Mouse (Mus musculus) lung, postnatal 0 days (tissue): ENCODE measurements at regions not wholly inside any gene's neighbourhood (a gene's known extent, or its start where the extent isn't known, plus 50 kb on each side); places are given as distances from the start of the nearest gene placed in this dataset.

Source experiments
- ATAC-seq: fragments of 200-750 bp; cut with Nextera tagmentation; 2 replicates; pipeline ENCODE4 v1.8.0; 2017; ENCODE audit warnings: moderate library complexity
- DNase-seq: peaks from one replicate; pipeline ENCODE4 v3.0.0-alpha.2; 2016; ENCODE audit warnings: low spot score
- H3K27ac ChIP-seq: fragments of 300-500 bp; sonication (generic); 2 replicates; pipeline ENCODE4 v1.5.1; 2014; ENCODE audit warnings: antibody characterized with exemption, mild to moderate bottlenecking, low read length, mixed read lengths
- H3K27me3 ChIP-seq: fragments of 300-500 bp; sonication (generic); replicated peaks from 2 replicates; pipeline ENCODE4 v1.6.1; 2014; ENCODE audit warnings: low read length, mixed read lengths; ENCODE audit not compliant: insufficient read depth
- H3K36me3 ChIP-seq: fragments of 300-500 bp; sonication (generic); 2 replicates; pipeline ENCODE4 v1.6.1; 2014; ENCODE audit warnings: low read length, mixed read lengths; ENCODE audit not compliant: insufficient read depth
- H3K4me1 ChIP-seq: fragments of 300-500 bp; sonication (generic); 2 replicates; pipeline ENCODE4 v1.6.1; 2014; ENCODE audit warnings: antibody characterized with exemption, low read depth, low read length, mixed read lengths; ENCODE audit not compliant: insufficient read depth
- H3K4me2 ChIP-seq: fragments of 300-500 bp; sonication (generic); replicated peaks from 2 replicates; pipeline ENCODE4 v1.6.1; 2014; ENCODE audit warnings: low read depth, mild to moderate bottlenecking, low read length, moderate library complexity, mixed read lengths
- H3K4me3 ChIP-seq: fragments of 300-500 bp; sonication (generic); 2 replicates; pipeline ENCODE4 v1.5.1; 2014; ENCODE audit warnings: low read depth, low read length
- H3K9ac ChIP-seq: fragments of 300-500 bp; sonication (generic); replicated peaks from 2 replicates; pipeline ENCODE4 v1.6.1; 2014; ENCODE audit warnings: low read depth, mild to moderate bottlenecking
- H3K9me3 ChIP-seq: fragments of 300-500 bp; sonication (generic); 2 replicates; pipeline ENCODE4 v1.6.1; 2016; ENCODE audit warnings: low read length, mixed read lengths
- CTCF ChIP-seq: IDR thresholded peaks from 2 replicates; pipeline ENCODE4 v1.5.1; 2016; ENCODE audit warnings: antibody characterized with exemption, mild to moderate bottlenecking
- EP300 ChIP-seq: IDR thresholded peaks from 2 replicates; pipeline ENCODE4 v1.6.1; 2016; ENCODE audit warnings: antibody characterized with exemption, mild to moderate bottlenecking, control low read depth
- WGBS: fragments of 180-500 bp; shearing (Covaris S2); extraction: QIAGEN DNeasy Blood & Tissue Kit; methylation state at CpG from one replicate; pipeline ENCODE4 v1.1.7; 2014; 5-methylcytosine and 5-hydroxymethylcytosine counted together

GRCm38 (mm10) chr1:56286386-56287045, 350.7 kb downstream of the Hsfy2 start:
- no peaks in the 10 kb centered on the region for H3K27me3 ChIP-seq
- no peak for TF ChIP-seq EP300
- TF ChIP-seq CTCF = no peak
- no peak overlapping the region for H3K4me2 ChIP-seq
- H3K4me3 ChIP-seq = no peak overlapping the region
- H3K36me3 ChIP-seq = no peaks in the 10 kb centered on the region
- H3K27ac ChIP-seq = no peak overlapping the region
- ATAC-seq (no peak), DNase-seq (no peak)
- H3K9ac ChIP-seq = no peak overlapping the region
- 14% methylated on average over 12 of the region's 12 CpGs for WGBS
- H3K9me3 ChIP-seq = no peaks in the 10 kb centered on the region
- no peaks in the 10 kb centered on the region for H3K4me1 ChIP-seq

DNA sequence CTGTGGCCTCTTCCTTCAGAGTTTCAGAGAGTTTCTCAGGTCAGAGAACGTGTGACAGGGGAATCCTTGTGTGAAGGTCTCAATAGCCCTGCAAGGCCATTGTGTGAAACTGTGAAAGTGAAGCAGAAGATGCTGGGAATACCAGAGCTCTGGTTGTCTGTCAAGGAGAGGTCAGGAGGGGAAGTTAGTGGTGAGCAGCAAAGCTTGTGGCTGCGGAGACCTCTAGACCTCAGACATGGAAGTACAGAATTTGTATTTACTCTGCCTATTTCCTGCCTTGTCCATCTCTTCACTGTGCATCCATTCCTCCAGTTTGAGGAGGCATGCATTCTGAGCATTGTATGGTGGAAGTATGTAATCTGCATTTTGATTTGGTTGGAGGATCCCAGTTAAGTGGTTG, 375.5 kb downstream of the Hsfy2 start:
- no peak overlapping the region for H3K4me3 ChIP-seq
- no peaks in the 10 kb centered on the region for H3K27me3 ChIP-seq
- TF ChIP-seq EP300 = no peak
- TF ChIP-seq CTCF = no peak
- no peak overlapping the region for H3K9ac ChIP-seq
- no peak overlapping the region for H3K4me2 ChIP-seq
- H3K36me3 ChIP-seq = no peaks in the 10 kb centered on the region
- 67% methylated on average over 2 of the region's 2 CpGs for WGBS
- DNase-seq = no peak
- no peaks in the 10 kb centered on the region for H3K4me1 ChIP-seq
- H3K9me3 ChIP-seq = no peaks in the 10 kb centered on the region
- ATAC-seq = no peak
- no peak overlapping the region for H3K27ac ChIP-seq

- no peak for ATAC-seq
- 53% methylated on average over 2 of the region's 2 CpGs for WGBS
- TF ChIP-seq EP300 = no peak
- TF ChIP-seq CTCF = no peak
These were observed 376.5 kb downstream of the Hsfy2 start for GRCm38 (mm10) chr1:56260759-56261158.

DNA sequence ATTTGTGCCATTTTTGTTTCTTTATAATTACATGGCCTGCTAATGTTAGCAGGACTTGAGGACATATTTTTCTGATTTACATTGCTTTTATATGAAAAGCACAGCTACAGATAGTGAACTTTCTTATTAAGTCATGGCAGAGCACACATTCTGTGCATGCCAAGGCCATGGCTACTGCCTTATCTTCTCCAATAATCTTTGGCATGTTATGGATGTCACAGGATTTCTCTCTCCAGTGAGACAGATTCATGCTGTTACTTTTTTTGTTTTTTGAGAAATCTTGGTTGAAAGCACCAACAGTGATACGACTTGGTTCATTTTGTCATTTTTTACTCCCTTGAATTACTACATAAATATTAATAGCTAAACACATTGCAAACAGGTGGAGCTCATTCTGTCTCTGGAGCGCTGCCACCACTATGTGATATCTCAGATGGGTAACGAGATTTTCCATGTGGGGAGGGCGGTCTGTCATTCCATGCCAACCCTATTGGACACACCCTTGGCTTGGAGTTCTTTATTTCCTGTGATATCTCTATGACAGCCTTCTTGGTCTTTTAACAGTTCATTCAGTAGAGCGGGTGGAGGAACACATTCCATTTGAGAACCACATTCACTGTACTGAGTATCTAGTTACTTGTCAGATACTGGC, 380.3 kb downstream of the Hsfy2 start:
- no peak overlapping the region for H3K27ac ChIP-seq
- WGBS = 76% methylated on average over 5 of the region's 5 CpGs

More at GRCm38 (mm10) chr1:56260759-56261158, 376.5 kb downstream of the Hsfy2 start:
- no peak overlapping the region for H3K4me2 ChIP-seq
- H3K36me3 ChIP-seq = no peaks in the 10 kb centered on the region
- no peak overlapping the region for H3K27ac ChIP-seq
- no peak overlapping the region for H3K4me3 ChIP-seq
- H3K4me1 ChIP-seq = no peaks in the 10 kb centered on the region
- H3K9ac ChIP-seq = no peak overlapping the region
- no peaks in the 10 kb centered on the region for H3K9me3 ChIP-seq
- DNase-seq = no peak
- H3K27me3 ChIP-seq = no peaks in the 10 kb centered on the region

GRCm38 (mm10) chr1:56239686-56240085, 397.5 kb downstream of the Hsfy2 start:
- WGBS = 79% methylated on average over 6 of the region's 6 CpGs
- H3K9ac ChIP-seq = no peak overlapping the region
- no peak overlapping the region for H3K4me3 ChIP-seq
- ATAC-seq = no peak
- H3K27ac ChIP-seq = no peak overlapping the region
- no peaks in the 10 kb centered on the region for H3K36me3 ChIP-seq
- DNase-seq = no peak
- H3K4me1 ChIP-seq = no peaks in the 10 kb centered on the region
- no peak overlapping the region for H3K4me2 ChIP-seq
- no peaks in the 10 kb centered on the region for H3K9me3 ChIP-seq
- no peaks in the 10 kb centered on the region for H3K27me3 ChIP-seq
- no peak for TF ChIP-seq EP300
- no peak for TF ChIP-seq CTCF

More for the DNA sequence above, 380.3 kb downstream of the Hsfy2 start:
- no peaks in the 10 kb centered on the region for H3K9me3 ChIP-seq
- ATAC-seq = no peak
- H3K27me3 ChIP-seq = no peaks in the 10 kb centered on the region
- TF ChIP-seq EP300 (no peak), CTCF (no peak)
- no peaks in the 10 kb centered on the region for H3K4me1 ChIP-seq
- H3K4me3 ChIP-seq = no peak overlapping the region
- DNase-seq = no peak
- H3K4me2 ChIP-seq = no peak overlapping the region
- H3K36me3 ChIP-seq = no peaks in the 10 kb centered on the region
- H3K9ac ChIP-seq = no peak overlapping the region

DNA sequence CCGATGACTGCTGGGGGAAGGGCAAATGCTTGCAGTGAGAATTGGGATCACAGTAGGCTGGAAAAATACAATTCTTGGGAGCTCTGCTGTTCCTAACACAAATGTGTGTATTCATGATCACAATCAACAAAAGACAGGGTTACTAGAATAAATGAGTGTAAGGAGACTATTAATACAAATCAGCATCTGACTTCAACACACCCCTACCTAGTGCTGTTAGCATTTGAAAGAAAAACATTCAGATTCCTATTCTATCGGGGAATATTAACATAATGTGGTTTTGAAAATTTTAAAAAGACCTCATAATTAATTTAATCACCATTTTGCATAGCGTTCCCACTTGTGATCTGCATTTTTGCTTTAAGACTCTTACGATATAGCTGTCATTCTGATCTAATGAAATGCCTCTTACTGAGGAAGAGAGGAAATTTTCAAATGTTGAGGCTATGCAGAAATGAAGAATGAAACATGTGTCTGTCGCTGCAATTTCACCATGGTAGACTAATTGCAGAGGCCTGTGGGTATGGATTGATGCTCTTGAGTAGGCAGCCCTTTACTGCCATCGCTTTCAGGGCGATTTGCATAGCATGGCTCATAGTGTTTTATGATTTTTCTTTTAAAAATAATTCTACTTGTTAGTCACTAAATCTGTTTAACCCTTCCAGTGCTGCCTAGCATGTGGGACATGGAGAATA, 410.8 kb downstream of the Hsfy2 start:
- H3K4me3 ChIP-seq = no peak overlapping the region
- WGBS = 81% methylated on average over 7 of the region's 7 CpGs

More for the DNA sequence above, 410.8 kb downstream of the Hsfy2 start:
- DNase-seq (no peak), ATAC-seq (no peak)
- Histone ChIP-seq H3K4me1 (no peaks in the 10 kb centered on the region), H3K27ac (no peak overlapping the region), H3K4me2 (no peak overlapping the region), H3K36me3 (no peaks in the 10 kb centered on the region), H3K9ac (no peak overlapping the region), H3K9me3 (no peaks in the 10 kb centered on the region), H3K27me3 (no peaks in the 10 kb centered on the region)
- no peak for TF ChIP-seq EP300
- TF ChIP-seq CTCF = no peak
